Mouse (Mus musculus) adrenal gland, postnatal 4 days (tissue): ENCODE measurements around the gene Gstt4. TPM values are rescaled to one million over a fixed set of nuclear protein-coding genes. Genes with fewer than 3 reads are reported as not detected.
A peak's percentile ranks its signal among the peaks of the same experiment; 100 is the strongest.
"Not testable (repeated sequence)": the region's sequence is repeated elsewhere in the genome, so short reads cannot be mapped to it uniquely, and the experiment has no call there.

ENCODE experiments used
- DNase-seq, 2 experiments: peaks; one replicate each; pipeline ENCODE4 v3.0.0; 2021 to 2022; ENCODE audit warnings: low spot score in 2 of 2, mixed read lengths in 2 of 2
- long read RNA-seq, 2 experiments: library from polyadenylated mRNA; stranded (forward); transcript quantifications; one replicate each; pipeline ENCODE4 v2.0.0; 2021
- total RNA-seq, 2 experiments: library from RNA; stranded (reverse); gene quantifications; 2 replicates each; pipeline ENCODE4 v1.2.3; 2021

Gene Gstt4
- total RNA-seq: not detected
- long read RNA-seq, experiment 1: 0 reads
- long read RNA-seq, experiment 2: 0 reads

DNA sequence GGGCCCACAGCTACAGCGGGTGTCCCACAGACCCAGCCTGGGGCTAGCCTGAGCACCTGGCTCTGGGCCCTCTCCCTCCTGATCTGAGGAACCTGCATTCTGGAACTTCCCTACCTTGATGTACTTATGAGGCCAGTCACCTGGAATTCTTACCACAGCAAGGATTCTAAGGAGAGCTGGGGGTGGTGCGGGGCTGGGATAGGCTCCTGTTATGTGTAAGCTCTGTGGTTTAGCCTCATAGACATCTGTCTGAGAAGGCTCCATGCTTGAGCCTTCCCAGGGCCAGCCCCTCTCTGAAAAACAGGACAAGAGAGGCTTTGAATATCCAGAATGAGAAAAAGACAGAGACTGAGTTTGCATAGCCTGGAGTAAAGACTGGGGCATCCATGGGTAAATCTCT, at the start of gene Gstt4:
TSS of gene Gstt4 (minus strand) at position 101 of the 400 bp plus-strand sequence.
- no peak for DNase-seq

DNA sequence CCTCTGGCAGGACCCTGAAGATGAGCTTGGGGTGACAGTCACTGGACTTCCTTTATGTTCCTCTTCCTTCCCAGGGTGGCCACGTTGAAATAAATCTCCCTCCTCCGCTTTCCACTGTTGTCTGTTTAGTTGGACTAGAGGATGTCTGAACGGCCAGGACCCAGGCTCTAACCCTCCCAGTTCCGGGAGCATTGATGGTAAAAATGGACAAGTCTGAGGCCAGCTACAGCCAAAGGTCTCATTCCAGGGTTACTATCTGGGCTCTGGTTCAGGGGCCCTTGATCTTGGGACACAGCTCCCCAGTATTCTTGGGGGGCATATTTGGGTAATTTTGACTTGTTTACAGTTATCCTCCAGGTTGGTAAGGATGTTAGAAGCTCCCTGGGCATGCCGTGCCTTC, 39.2 kb upstream of the Gstt4 start:
- DNase-seq: no peak

DNA sequence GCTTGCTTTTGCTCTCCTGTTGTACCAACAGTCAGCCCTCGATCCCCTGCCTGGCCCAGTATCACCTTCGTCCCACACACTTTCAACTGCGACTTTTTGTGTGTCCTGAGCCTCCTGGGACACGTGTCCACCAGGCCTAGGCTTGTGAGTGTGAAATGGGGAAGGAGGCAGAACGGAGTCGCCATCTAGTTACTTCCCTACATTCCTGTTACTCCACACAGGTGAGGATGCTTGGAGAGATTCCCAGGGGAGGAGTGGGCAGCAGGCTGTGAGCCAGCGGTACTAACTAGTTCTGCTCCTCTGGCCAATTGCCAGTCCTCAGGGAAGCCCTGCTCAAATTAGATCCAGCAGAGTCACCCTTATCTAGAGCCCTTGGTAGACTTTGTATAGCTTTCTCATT, 38.4 kb upstream of the Gstt4 start:
- DNase-seq: no peak

DNA sequence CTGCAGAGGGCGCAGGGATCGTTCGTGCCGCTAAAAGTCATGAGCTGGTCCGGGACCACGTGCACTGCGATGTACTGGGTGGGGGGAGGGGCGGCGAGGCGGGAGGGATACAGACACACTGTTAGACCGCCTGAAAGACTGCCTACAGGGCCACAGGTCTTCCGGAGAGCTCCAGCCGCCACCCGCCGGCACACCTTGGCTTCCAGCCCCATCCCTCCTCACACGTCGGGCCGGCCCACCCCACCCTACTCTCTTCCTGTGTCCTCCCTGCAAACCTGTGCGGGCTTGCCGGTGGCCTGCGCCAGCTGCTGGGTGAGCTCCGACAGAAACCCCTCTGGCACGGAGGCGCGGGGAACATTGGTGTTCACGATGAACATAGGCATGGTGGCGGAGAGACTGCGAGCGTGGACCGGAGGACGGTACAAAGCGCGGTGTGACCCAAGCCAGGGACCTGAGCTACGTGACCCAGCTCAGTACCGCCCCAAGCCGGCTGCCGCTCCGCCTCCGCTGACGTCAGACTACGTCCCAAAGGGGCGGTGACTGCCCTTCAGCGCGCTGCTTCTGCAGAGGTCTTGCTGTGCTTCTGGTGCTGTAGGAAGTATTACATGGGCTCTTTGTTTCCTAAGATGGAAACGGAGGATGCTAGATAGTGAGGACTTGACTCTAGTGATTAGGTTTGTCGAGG, 37.6 kb upstream of the Gstt4 start, which contains the start of gene Mif:
TSS of gene Mif (minus strand) at position 455 of the 685 bp plus-strand sequence.
- DNase-seq: peak; percentile 49 to 71

DNA sequence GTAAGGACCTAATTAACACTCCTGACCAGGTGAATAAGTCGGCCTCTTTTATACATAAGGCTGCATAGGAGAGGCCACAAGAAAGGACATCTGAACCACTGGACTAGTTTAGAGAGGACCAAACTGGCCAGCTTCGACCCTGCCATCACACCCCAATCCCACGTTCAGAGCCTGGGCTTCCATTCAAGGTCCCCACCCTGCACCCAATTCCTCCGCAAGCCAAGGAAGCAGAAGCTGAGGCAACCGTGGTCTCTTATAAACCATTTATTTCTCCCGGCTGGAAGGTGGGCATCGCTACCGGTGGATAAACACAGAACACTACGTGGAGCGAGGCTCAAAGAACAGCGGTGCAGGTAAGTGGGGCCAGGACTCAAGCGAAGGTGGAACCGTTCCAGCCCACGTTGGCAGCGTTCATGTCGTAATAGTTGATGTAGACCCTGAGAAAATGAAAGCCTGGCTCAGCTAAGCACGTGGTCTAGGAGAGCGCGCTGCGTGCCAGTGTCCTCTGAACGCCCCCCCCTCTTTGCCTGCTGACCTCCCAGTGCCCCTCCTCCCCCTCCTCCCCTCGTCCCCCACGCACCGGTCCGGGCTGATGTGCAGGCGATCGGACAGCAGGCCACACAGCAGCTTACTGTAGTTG, 36.9 kb upstream of the Gstt4 start:
- no peak for DNase-seq

DNA sequence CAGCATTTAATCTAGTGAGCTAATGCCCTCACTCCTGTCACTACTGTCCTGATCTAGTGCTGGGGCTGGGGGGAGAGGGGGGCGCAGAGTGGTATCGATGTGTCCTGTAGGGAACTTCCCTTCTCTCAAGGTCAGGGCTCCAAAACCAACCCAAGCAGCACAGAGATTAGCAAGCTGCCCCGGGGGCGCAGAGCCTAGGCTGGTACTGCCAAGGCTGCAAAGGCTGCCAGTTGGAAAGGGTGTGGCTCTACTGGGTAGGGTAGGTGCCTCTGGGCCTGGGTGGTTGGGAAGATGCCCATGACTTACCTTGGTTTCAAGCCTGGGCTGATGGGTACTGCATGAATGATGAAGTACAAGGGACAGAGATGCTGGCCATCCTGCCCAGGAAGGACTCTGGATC, 35.3 kb upstream of the Gstt4 start:
- no peak for DNase-seq

DNA sequence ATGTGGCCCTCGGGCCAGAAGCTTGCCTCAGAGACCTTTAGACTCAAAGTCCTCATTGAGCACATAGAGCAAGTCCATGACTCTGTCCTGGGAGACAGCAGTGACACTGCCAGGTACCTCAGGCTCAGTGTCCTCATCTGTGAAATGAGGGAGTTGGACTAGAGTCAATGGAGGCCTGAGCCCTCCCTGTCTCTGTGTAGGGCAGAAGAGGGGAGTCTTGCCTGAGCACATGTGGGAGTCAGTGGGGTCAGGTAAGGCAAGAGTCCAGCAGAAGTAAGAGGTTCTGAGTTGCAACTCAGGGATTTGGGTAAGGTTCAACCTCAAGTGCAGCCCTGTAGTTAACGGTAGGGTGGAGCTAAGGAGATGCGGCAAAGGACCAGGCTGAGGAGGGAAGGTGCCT, 34.6 kb upstream of the Gstt4 start:
- no peak for DNase-seq

DNA sequence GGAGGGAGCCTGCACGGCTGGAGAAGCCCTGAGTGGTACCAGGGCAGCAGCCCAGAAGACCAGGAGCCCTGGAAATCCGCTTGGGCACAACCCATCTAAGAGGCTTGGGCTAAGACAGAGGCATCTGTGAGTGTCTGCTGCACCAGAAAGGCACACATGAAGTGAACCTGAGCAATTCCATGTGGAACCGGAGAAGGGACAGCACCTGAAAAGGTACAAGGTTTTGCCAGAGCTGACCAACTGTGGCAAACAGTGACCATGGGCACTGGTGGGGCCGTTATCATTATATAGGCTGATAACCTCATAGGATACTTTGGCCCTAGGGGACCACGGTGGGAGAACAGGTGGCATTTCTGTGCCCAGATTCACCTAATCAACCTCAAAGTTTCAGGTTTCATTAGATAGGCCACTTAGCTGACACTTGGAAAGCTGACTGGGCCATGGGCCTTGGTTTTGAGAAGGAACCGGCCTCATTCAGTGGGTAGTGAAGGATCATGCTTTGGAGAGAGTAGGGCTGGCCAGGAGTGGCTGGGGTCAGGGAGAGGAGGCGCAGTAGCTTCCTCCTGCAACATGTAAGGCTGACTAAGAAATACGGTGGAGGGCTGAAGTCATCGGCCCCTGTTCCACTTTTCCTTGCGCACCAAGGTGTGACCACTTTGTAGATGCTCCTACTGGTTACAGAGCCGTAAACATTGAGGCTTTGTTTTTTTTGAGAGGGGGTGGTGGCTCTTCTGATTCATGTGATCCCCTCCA, 34.0 kb upstream of the Gstt4 start:
- no peak for DNase-seq

DNA sequence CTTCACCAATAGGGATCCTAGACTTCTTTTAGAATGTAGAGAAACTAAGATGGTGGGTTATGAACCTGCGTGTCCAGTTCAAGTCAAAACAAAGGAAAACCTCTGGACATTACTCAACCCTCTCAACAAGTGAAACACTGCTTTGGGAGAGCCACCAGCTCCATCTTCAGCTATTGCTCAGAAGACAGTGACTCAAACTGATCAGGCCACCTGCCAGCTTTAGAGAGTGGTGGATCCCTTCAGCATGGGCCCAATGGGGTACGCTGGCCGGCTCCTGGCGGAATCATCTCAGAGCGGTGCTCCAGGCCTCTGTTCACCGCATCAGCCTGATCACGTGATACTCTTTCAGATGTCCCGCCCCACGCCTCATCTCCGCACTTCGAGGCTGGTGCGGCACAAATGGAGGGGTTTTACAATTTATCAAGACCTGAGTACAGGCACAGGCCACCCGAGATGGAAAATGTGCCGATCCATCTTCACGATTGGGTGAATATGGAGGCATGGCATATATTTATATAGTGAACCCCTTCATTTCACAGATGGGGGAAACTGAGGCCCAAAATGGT, 33.2 kb upstream of the Gstt4 start:
- no peak for DNase-seq

DNA sequence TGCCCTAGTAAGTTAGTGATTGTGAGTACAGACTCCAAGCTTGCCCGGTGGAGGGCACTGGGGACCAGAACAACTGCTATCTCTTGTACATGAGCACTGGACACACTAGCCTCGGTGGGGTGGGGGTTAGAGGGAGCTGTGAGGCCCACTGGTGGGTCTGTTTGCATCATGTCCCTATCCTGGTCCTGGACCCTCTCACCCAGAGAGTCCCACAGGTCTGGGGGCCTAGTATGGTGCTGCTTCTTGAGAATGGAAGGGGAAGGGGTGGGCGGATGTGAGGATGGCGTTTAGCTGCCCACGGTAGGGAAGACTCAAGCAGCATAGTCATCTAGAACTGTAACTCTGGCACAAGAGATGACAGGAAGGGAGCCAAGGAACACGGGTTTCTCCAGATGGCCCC, 32.4 kb upstream of the Gstt4 start:
- no peak for DNase-seq

DNA sequence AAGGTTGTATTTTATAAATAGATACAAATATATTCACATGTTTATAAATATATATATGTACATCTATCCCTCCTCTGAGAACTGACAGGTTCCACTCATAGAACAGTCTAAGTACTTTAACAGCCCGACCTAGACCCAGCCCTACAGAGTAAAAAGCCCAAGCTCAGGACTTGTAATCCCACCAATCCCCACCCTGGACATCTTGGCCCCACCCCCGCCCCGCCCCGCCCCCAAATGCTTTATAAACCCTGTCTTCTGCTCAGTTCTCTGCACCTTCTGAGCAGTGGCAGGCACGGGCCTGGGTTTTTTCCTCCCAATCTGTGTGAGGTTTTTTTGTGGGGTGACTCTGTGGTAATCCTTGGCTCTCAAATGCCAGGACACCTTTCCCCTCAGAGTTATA, 31.8 kb upstream of the Gstt4 start:
- no peak for DNase-seq

DNA sequence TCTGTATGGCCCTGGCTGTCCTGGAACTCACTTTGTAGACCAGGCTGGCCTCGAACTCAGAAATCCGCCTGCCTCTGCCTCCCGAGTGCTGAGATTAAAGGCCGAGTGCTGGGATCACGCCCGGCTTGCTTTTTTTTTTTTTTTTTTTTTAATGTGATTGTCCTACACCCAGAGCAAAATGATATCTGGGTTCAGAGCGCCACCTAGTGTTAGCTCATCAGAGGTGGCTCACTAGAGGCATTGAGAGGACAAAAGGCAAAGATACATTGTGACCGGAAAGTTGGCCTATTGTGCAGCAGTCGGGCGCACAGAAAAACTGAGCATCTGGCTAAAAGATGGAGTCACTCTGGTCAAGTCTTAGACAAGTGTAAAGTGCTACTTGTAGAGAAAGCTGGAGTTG, 31.1 kb upstream of the Gstt4 start:
- peak; percentile 59 to 75 for DNase-seq

DNA sequence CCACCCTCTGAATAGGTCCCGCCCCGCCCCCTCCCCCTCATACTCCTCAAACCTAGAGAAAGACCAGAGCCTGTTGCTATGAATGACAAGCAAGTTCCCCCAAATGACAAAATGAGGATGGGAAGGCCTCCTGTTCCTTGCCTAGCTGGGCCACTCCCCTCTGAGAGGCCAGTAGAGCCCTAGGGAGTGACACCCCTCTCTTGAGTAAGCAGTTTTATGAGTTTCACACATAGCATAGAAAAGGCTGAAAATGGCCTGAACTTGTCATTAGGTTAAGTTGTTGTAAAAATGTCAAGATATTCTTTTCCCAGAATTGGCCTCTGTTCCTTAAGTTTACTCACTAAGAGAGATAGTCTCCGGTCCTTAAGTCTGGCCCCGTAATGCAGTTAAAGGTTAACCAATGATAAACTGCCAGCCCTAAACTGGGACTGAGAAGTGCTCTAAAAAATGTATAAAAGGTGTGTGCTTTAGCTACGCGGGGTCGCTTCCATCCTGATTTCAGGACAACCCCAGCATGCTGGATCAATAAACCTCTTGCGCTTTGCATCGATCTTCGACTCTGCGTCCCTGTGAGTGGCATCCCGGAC, 30.3 kb upstream of the Gstt4 start:
- DNase-seq: no peak

DNA sequence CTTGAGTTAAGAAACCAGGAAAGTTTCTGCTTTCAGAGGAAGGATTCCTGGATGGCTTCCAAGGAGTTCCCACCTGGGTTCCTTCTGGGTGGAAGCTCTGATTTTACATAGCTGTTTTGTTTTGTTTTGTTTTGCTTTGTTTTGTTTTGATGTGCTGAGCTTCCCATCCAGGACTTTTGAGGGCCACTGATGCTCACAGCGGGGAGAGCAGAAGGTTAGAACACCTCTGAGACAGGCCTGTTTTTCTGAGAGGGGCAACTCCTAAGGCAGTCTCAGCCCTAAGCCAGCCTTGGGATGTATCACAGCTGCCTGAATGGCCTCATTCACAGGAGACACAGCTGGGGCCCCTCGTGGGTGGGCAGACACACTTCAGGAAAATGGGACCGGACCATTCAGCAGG, 29.3 kb upstream of the Gstt4 start:
- no peak for DNase-seq

DNA sequence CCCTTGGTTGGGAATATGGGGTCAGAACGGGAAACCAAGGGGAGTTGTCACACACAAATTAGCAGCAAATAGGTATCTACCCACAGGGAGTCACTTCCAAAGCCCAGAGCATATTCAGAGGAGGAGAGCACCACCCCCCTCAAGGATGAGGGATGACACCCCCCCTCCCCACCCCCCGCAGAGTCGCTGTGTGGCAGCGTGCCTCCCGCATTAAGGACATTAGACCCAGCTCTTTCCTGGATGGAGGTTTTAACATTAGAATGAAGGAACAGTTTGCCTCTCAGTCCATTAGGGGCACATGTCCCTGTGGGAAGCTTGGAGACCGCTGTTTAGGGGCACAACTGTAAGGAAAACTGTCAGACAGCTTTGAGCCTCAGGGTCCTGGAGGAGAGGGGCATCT, 28.7 kb upstream of the Gstt4 start:
- DNase-seq: no peak

DNA sequence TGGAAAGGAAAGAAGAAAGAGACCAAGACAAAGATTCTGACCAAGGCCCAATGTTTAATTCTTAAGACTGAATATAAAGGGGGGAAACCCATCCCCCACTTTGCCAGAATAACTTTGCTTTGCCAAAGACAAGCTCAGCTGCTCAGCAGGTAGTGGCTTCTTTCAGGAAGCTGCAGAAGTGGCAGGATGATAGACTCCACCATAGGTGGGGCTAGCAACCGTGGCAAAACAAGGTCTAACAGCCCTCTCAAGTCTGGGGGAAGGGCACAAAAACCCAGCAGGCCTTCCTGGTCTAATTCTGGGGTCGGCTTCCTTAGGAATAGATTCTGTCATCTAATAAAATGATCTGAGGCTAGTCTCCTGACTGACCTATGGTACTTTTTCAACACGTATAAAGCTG, 26.0 kb upstream of the Gstt4 start:
- DNase-seq: no peak

DNA sequence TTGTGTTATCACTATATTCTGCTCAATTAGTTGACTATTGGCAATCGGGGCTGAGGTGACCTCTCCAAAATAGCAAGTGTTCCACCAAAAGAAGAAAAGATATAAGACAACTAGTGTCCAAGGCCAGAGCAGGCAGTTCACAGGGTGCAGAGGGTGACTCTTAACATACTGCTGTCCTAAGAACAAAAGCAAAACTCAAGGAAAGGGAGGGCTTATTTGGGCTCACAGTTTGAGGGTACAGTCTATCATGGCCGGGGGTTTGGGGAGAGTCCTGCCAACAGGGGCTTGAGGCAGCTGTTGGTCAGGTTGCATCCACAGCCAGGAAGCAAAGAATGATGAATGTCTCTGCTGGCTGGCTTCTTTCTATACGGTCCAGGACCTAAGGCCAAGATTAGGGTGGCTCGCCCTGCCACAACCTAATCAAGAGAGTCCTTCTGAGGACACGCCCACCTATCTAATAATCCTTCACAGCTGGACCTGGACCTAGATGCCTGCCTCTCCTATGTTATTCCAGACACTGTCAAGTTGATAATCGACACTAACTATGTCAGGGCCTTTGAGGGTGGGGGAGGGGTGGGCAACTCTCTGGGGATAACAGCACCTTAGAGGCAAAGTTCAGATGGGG, 23.1 kb upstream of the Gstt4 start:
- no peak for DNase-seq

DNA sequence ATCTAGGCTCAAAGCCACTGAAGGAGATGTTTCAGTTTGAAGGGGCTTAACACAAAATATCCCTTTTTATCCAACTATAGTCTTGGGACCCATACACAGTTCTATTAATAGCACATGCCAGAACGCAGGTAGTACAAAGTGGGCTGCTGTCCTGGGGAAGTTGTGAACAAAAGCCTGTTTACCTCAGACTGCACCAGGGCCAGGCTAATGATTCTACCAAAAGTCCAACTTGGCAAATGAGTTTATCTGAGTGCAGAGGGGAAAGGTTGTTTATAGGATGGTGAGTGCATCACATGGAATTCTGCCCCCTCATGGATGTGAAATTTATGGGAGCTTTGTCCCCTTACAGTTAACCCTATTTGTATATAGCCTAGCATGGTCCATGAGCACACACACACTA, 22.5 kb upstream of the Gstt4 start:
- DNase-seq: no peak

DNA sequence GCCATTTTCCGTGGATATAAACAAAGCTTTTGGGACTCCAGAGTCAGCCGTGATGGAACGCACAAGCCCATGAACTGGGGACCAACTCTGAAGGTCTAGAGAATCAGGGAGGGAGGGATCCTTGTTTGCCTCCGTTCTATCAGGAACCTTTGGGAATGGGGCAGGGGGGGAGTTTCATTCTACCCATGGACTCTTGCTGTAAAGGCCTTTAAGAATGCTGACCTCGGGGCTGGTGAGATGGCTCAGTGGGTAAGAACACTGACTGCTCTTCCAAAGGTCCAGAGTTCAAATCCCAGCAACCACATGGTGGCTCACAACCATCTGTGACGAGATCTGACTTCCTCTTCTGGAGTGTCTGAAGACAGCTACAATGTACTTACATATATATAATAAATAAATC, 21.6 kb upstream of the Gstt4 start:
- not testable (repeated sequence) for DNase-seq

DNA sequence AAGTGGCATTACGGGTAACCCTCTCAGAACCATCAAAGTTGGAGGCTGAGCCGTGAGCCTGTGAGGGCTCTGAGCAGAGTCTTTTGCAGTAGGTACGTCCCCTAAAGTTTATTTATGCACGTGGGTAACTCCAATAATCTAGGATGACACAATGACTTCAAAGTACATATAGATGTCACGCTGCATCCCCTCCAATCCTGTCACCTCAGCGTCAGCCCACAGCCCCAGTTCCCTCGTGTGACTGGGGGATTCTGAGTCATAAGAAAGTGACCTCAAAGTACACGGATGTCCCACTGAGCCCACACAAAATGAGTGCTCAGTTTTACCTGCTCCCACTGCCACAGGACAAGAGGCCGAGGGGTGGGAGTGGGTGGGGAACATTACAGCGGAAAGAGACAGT, 16.7 kb upstream of the Gstt4 start:
- no peak for DNase-seq

DNA sequence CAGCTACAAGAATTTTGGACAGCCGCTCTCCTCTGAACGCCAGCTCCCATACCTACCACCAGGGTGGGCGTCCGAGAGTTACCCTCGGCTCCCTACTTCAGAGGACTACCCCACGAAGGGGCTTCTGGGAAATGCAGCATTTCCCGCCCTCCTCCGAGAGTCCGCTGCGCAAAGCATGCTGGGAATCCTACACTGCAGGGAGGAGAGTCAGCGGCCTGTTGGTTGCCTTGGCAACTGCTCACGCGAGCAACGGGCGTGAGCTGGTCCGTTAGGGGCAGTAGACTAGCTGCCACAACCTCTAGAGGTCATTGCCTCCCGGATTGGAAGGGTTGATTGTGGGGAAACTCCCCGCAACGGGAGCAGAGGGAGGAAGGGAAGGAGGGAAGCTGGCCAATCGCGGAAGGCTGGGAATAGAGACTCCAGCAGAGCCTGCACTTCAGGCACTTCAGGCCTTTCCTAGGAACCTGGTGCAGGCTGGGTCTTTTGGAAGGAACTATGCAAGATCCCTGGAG, 15.0 kb upstream of the Gstt4 start, which contains the start of gene Gstt2:
TSS of gene Gstt2 (minus strand) at position 177 of the 512 bp plus-strand sequence.
- peak; percentile 77 to 83 for DNase-seq
